Mouse (Mus musculus) embryonic facial prominence, embryonic 15.5 days (tissue): ENCODE measurements around the gene Ccdc194. TPM values are rescaled to one million over a fixed set of nuclear protein-coding genes. Genes with fewer than 3 reads are reported as not detected.
A peak's percentile ranks its signal among the peaks of the same experiment; 100 is the strongest.

Experiments used
- ATAC-seq: fragments of 200-750 bp; cut with Nextera tagmentation; 2 replicates; pipeline ENCODE4 v1.8.0; 2017; ENCODE audit warnings: low read depth, moderate TSS enrichment; ENCODE audit not compliant: insufficient number of reproducible peaks, low FRiP score, low TSS enrichment
- H3K27ac ChIP-seq: fragments of 300-500 bp; sonication (generic); replicated peaks from 2 replicates; pipeline ENCODE4 v1.5.1; 2015; ENCODE audit warnings: mild to moderate bottlenecking, inconsistent platforms
- H3K27me3 ChIP-seq: fragments of 300-500 bp; sonication (generic); 2 replicates; pipeline ENCODE4 v1.6.1; 2015; ENCODE audit warnings: inconsistent platforms
- H3K36me3 ChIP-seq: fragments of 300-500 bp; sonication (generic); 2 replicates; pipeline ENCODE4 v1.6.1; 2015; ENCODE audit warnings: mild to moderate bottlenecking, inconsistent platforms
- H3K4me1 ChIP-seq: fragments of 300-500 bp; sonication (generic); 2 replicates; pipeline ENCODE4 v1.6.1; 2015; ENCODE audit warnings: inconsistent platforms
- H3K4me2 ChIP-seq: fragments of 300-500 bp; sonication (generic); replicated peaks from 2 replicates; pipeline ENCODE4 v1.6.1; 2015; ENCODE audit warnings: mild to moderate bottlenecking, inconsistent platforms
- H3K4me3 ChIP-seq: fragments of 300-500 bp; sonication (generic); replicated peaks from 2 replicates; pipeline ENCODE4 v1.5.1; 2015; ENCODE audit warnings: mild to moderate bottlenecking, inconsistent platforms
- H3K9ac ChIP-seq: fragments of 300-500 bp; sonication (generic); 2 replicates; pipeline ENCODE4 v1.6.1; 2015; ENCODE audit warnings: inconsistent platforms
- H3K9me3 ChIP-seq: fragments of 300-500 bp; sonication (generic); replicated peaks from 2 replicates; pipeline ENCODE4 v1.6.1; 2016; ENCODE audit warnings: inconsistent platforms
- WGBS: fragments of 180-500 bp; shearing (Covaris S2); methylation state at CpG from one replicate; pipeline ENCODE4 v1.1.7; 2015; 5-methylcytosine and 5-hydroxymethylcytosine counted together
- polyA plus RNA-seq: library from polyadenylated mRNA; unstranded; fragments of >200 nt; fragmentation: Nextera tagmentation; extraction: Ambion mirVana; gene quantifications from 2 replicates; pipeline ENCODE4 v1.2.1, GENCODE M21; 2015

The Ccdc194 gene
- polyA plus RNA-seq, 1 experiment from 2014 or later, result 3.0 TPM

- WGBS, result under 1% methylated on average over 61 of the region's 61 CpGs
- no peaks in the 10 kb centered on the region for H3K36me3 ChIP-seq
- peak; percentile 70 for ATAC-seq
- peak overlapping the region; percentile 21 for H3K9ac ChIP-seq
- H3K27ac ChIP-seq, result no peak overlapping the region
- peak overlapping the region; percentile 75 for H3K4me2 ChIP-seq
- H3K27me3 ChIP-seq, result peaks cover 53% of the 10 kb centered on the region
- H3K4me3 ChIP-seq, result peak overlapping the region; percentile 46
- H3K4me1 ChIP-seq, result peaks cover 14% of the 10 kb centered on the region
- H3K9me3 ChIP-seq, result no peaks in the 10 kb centered on the region
Measured at GRCm38 (mm10) chr8:71507589-71508104, 17.9 kb downstream of the Ccdc194 start.

GRCm38 (mm10) chr8:71505979-71506378, 19.5 kb downstream of the Ccdc194 start:
- no peak for ATAC-seq
- Histone ChIP-seq H3K27ac (no peak overlapping the region), H3K9ac (no peak overlapping the region), H3K27me3 (peaks cover 52% of the 10 kb centered on the region), H3K9me3 (no peaks in the 10 kb centered on the region), H3K36me3 (no peaks in the 10 kb centered on the region), H3K4me2 (no peak overlapping the region), H3K4me3 (no peak overlapping the region), H3K4me1 (peaks cover 14% of the 10 kb centered on the region)
- 79% methylated on average over 4 of the region's 4 CpGs for WGBS

- no peak overlapping the region for H3K27ac ChIP-seq
- peaks cover 14% of the 10 kb centered on the region for H3K4me1 ChIP-seq
- no peak overlapping the region for H3K4me3 ChIP-seq
- ATAC-seq, result no peak
- no peak overlapping the region for H3K9ac ChIP-seq
- H3K4me2 ChIP-seq, result no peak overlapping the region
- WGBS, result 95% methylated on average over 4 of the region's 4 CpGs
- H3K27me3 ChIP-seq, result peaks cover 49% of the 10 kb centered on the region
- H3K36me3 ChIP-seq, result no peaks in the 10 kb centered on the region
- H3K9me3 ChIP-seq, result no peaks in the 10 kb centered on the region
Measured at GRCm38 (mm10) chr8:71505326-71505725, 20.2 kb downstream of the Ccdc194 start.

- 88% methylated on average over 4 of the region's 4 CpGs for WGBS
- ATAC-seq, result no peak
Measured at GRCm38 (mm10) chr8:71504349-71504748, 21.2 kb downstream of the Ccdc194 start.

GRCm38 (mm10) chr8:71498816-71499690, 26.5 kb downstream of the Ccdc194 start:
- Histone ChIP-seq H3K4me3 (no peak overlapping the region), H3K4me2 (no peak overlapping the region), H3K9me3 (no peaks in the 10 kb centered on the region), H3K4me1 (peaks cover 39% of the 10 kb centered on the region), H3K36me3 (peaks cover 11% of the 10 kb centered on the region; the same call in 1 of the 2 replicates), H3K9ac (no peak overlapping the region), H3K27me3 (no peaks in the 10 kb centered on the region), H3K27ac (peak overlapping the region; percentile 48; the same call in 1 of the 2 replicates)
- ATAC-seq, result no peak
- 30% methylated on average over 16 of the region's 16 CpGs for WGBS

More at GRCm38 (mm10) chr8:71504349-71504748, 21.2 kb downstream of the Ccdc194 start:
- no peaks in the 10 kb centered on the region for H3K9me3 ChIP-seq
- no peak overlapping the region for H3K4me3 ChIP-seq
- H3K27ac ChIP-seq, result no peak overlapping the region
- peaks cover 14% of the 10 kb centered on the region for H3K4me1 ChIP-seq
- H3K36me3 ChIP-seq, result no peaks in the 10 kb centered on the region
- H3K4me2 ChIP-seq, result no peak overlapping the region
- H3K9ac ChIP-seq, result no peak overlapping the region
- H3K27me3 ChIP-seq, result peaks cover 40% of the 10 kb centered on the region

GRCm38 (mm10) chr8:71497881-71498501, 27.5 kb downstream of the Ccdc194 start:
- Histone ChIP-seq H3K4me3 (no peak overlapping the region), H3K27me3 (no peaks in the 10 kb centered on the region), H3K9me3 (no peaks in the 10 kb centered on the region), H3K27ac (0 out of 2 replicates have a peak overlapping the region, but pooled peaks have one; percentile 48), H3K4me1 (peaks cover 39% of the 10 kb centered on the region), H3K4me2 (no peak overlapping the region), H3K36me3 (peaks cover 16% of the 10 kb centered on the region; the same call in 1 of the 2 replicates), H3K9ac (no peak overlapping the region)
- WGBS, result 23% methylated on average over 15 of the region's 15 CpGs
- ATAC-seq, result no peak

DNA sequence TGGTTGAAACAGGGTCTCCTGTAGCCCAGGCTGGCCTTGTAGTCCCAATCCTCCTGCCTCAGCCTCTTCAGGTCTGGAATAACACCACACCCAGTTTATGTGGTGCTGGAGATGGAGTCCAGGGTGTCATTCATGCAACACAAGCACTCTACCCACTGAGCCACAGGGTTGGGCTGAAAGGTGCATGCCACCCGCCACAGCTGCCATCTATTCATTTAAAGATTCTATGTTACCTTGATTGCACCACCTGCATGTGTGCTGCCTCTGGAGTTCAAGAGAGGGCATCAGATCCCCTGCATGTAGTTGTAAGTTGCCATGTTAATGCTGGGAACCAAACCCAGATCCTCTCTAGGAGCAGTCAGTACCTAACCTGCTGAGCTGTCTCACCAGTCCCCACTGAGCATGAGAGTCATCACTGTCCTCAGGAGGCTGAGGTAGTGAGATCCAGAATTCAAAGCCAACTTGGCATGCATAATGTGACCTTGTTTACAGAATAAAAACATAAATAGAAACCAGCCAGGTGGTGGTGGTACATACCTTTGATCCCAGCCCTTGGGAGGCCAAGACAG, 28.4 kb downstream of the Ccdc194 start:
- ATAC-seq, result no peak
- WGBS, result 93% methylated on average over 1 of the region's 1 CpGs
- Histone ChIP-seq H3K4me2 (no peak overlapping the region), H3K9ac (no peak overlapping the region), H3K27ac (no peak overlapping the region), H3K27me3 (no peaks in the 10 kb centered on the region), H3K9me3 (no peaks in the 10 kb centered on the region), H3K36me3 (peaks cover 24% of the 10 kb centered on the region), H3K4me3 (no peak overlapping the region), H3K4me1 (peaks cover 39% of the 10 kb centered on the region)

DNA sequence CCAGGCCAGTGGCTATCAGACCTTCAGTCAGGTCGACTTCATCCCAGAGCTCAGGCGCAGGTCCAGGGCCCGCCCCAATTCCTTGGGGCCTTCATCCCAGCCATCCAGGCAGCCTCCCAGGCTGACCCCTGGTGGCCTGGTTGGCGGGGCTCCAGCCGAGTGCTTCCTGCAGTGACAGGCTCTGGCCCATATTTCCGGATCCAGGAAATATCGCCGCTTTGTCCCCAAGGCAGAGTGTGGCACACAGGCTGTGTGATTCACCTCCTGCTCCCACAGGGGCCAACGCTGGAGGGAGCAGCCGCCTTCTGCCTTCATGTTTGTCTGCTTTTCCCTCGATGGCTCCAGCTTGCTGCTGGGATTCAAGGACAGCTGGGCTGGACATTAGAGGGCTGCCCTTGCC, 29.0 kb downstream of the Ccdc194 start:
- H3K9me3 ChIP-seq, result no peaks in the 10 kb centered on the region
- peaks cover 31% of the 10 kb centered on the region for H3K36me3 ChIP-seq
- H3K27me3 ChIP-seq, result no peaks in the 10 kb centered on the region
- no peak for ATAC-seq
- H3K4me1 ChIP-seq, result peaks cover 39% of the 10 kb centered on the region
- no peak overlapping the region for H3K4me3 ChIP-seq
- H3K27ac ChIP-seq, result peak overlapping the region; percentile 65
- H3K9ac ChIP-seq, result no peak overlapping the region
- H3K4me2 ChIP-seq, result no peak overlapping the region
- 26% methylated on average over 11 of the region's 11 CpGs for WGBS

GRCm38 (mm10) chr8:71495811-71496210, 29.7 kb downstream of the Ccdc194 start:
- no peaks in the 10 kb centered on the region for H3K9me3 ChIP-seq
- WGBS, result 92% methylated on average over 5 of the region's 5 CpGs
- ATAC-seq, result no peak
- H3K27me3 ChIP-seq, result no peaks in the 10 kb centered on the region
- H3K27ac ChIP-seq, result peak overlapping the region; percentile 65
- no peak overlapping the region for H3K9ac ChIP-seq
- H3K4me3 ChIP-seq, result no peak overlapping the region
- peaks cover 39% of the 10 kb centered on the region for H3K4me1 ChIP-seq
- no peak overlapping the region for H3K4me2 ChIP-seq
- H3K36me3 ChIP-seq, result peaks cover 38% of the 10 kb centered on the region

- peak; percentile 27; the same call in 1 of the 2 replicates for ATAC-seq
- H3K4me2 ChIP-seq, result peak overlapping the region; percentile 31; the same call in 1 of the 2 replicates
- H3K9ac ChIP-seq, result no peak overlapping the region
- H3K9me3 ChIP-seq, result no peaks in the 10 kb centered on the region
- H3K36me3 ChIP-seq, result peaks cover 42% of the 10 kb centered on the region
- H3K4me3 ChIP-seq, result 0 out of 2 replicates have a peak overlapping the region, but pooled peaks have one; percentile 11
- peaks cover 42% of the 10 kb centered on the region for H3K4me1 ChIP-seq
- no peaks in the 10 kb centered on the region for H3K27me3 ChIP-seq
- peak overlapping the region; percentile 65 for H3K27ac ChIP-seq
- 9% methylated on average over 16 of the region's 16 CpGs for WGBS
Measured at GRCm38 (mm10) chr8:71495039-71495438, 30.5 kb downstream of the Ccdc194 start.

- Histone ChIP-seq H3K4me3 (peak overlapping the region; percentile 72), H3K36me3 (peaks cover 29% of the 10 kb centered on the region), H3K4me2 (peak overlapping the region; percentile 100), H3K27ac (peak overlapping the region; percentile 96), H3K9me3 (no peaks in the 10 kb centered on the region), H3K27me3 (no peaks in the 10 kb centered on the region), H3K9ac (peak overlapping the region; percentile 75), H3K4me1 (peaks cover 34% of the 10 kb centered on the region)
- under 1% methylated on average over 22 of the region's 22 CpGs for WGBS
- ATAC-seq, result peak; percentile 89
Measured at GRCm38 (mm10) chr8:71488454-71488853, 37.1 kb downstream of the Ccdc194 start.
